Mouse (Mus musculus) neutrophil, adult 83 days (primary cell): ENCODE results near the gene Piga. TPM values are rescaled to one million over a fixed set of nuclear protein-coding genes. Genes with fewer than 3 reads are reported as not detected.

Experiments
- total RNA-seq, 2 experiments: library from RNA; stranded (reverse); gene quantifications; one replicate each; pipeline ENCODE4 v1.2.4; 2023

Piga gene
- total RNA-seq, result 10 to 100 TPM; 11.5 to 15.9 TPM

GRCm38 (mm10) chrX:164419471-164419939, at the start of gene Piga:
TSS of gene Piga (plus strand) at chrX:164419787.

GRCm38 (mm10) chrX:164373081-164373480, 46.5 kb upstream of the Piga start, which contains the start of gene Vegfd:
TSS of gene Vegfd (plus strand) at chrX:164373378.

GRCm38 (mm10) chrX:164436709-164437108, 17.1 kb downstream of the Piga start, which contains the start of gene Asb11:
TSS of gene Asb11 (plus strand) at chrX:164436994.

Other genes starting within 250 kb of the Piga start
- gene Bmx, start 161.6 kb upstream of the Piga start, total RNA-seq, result 10 to 100 TPM; 57.8 to 59.3 TPM
- gene Pir, start 150.4 kb upstream of the Piga start, total RNA-seq, result 1 to 10 TPM in 1 of 2 experiments, under 1 TPM in 1; 0.84 to 2.1 TPM
- gene Vegfd, start 46.4 kb upstream of the Piga start, total RNA-seq, result not detected
- gene Asb11, start 17.2 kb downstream of the Piga start, total RNA-seq, result under 1 TPM in 1 of 2 experiments, not detected in 1; 0.22 TPM
- gene Asb9, start 86.5 kb downstream of the Piga start, total RNA-seq, result not detected